Mouse (Mus musculus): ENCODE results near the gene Iqck. TPM values are rescaled to one million over a fixed set of nuclear protein-coding genes. Genes with fewer than 3 reads are reported as not detected.
A peak's percentile ranks its signal among the peaks of the same experiment; 100 is the strongest.

The Iqck gene
- polyA plus RNA-seq, 1 experiment from 2014 or later, result 4.2 TPM

DNA sequence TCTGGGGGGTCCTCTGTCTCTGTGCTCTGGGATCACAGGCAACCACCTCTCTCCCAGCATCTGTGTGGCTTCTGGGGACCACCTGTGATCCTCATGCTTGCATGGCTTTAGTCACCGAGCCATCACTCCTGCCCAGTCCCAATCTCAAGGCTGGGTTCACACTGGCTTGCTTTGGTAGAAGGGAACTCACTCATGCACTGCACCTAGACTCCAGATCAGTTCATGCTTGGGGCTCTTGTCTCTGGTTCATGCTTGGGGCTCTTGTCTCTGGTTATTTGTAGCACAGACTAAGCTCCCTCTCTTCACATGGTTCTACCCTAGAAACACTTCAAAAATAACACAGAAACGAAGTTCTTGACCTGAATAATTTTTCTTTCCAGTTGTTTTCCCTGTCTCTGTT lies 44.5 kb downstream of the Iqck start:
- ATAC-seq (ENCODE audit: low FRiP score, low TSS enrichment), result no peak
- H3K4me3 ChIP-seq (ENCODE audit: low read length), result no peak overlapping the region
- no peak overlapping the region for H3K9ac ChIP-seq (ENCODE audit: low read depth, low read length)
- WGBS, result 82% methylated on average over 2 of the region's 2 CpGs
- H3K4me2 ChIP-seq (replicated peaks; ENCODE audit: low read depth, low read length), result no peak overlapping the region
- no peak overlapping the region for H3K27ac ChIP-seq (ENCODE audit: low read depth, low read length)
- H3K36me3 ChIP-seq (ENCODE audit: control insufficient read depth, insufficient read depth, low read length), result no peaks in the 10 kb centered on the region
- H3K4me1 ChIP-seq (ENCODE audit: control insufficient read depth, insufficient read depth, low read length), result peaks cover 8% of the 10 kb centered on the region
- no peaks in the 10 kb centered on the region for H3K9me3 ChIP-seq (ENCODE audit: control insufficient read depth, low read length)
- H3K27me3 ChIP-seq (ENCODE audit: control insufficient read depth, insufficient read depth, low read length), result no peaks in the 10 kb centered on the region

DNA sequence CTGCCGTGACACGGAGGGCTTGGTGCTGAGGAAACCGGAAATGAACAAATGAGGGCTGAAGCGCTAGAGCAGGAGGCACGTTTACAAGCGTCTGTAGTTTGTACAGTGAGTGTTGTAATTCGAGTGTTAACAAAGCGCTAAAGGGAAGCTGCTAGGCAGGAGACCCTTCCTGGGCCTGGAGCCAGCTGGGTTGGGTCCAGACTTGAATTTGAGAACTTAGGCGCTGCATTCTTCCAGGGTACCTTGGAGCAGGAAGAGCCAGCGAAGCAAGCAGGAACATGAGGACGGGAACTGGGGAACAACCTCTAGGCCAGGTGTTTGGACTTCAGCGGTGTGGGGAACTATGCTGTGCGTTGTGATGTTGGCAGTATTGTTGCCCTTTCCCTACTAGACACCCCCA lies 47.4 kb downstream of the Iqck start:
- H3K4me3 ChIP-seq (ENCODE audit: low read length), result no peak overlapping the region
- whole genome bisulfite sequencing, result 49% methylated on average over 13 of the region's 13 CpGs
- ATAC-seq (ENCODE audit: low FRiP score, low TSS enrichment), result 0 out of 2 replicates have a peak, but pooled peaks have one; percentile 39
- no peaks in the 10 kb centered on the region for H3K9me3 ChIP-seq (ENCODE audit: control insufficient read depth, low read length)
- peaks cover 8% of the 10 kb centered on the region for H3K4me1 ChIP-seq (ENCODE audit: control insufficient read depth, insufficient read depth, low read length)
- H3K27ac ChIP-seq (ENCODE audit: low read depth, low read length), result no peak overlapping the region
- H3K9ac ChIP-seq (ENCODE audit: low read depth, low read length), result no peak overlapping the region
- H3K36me3 ChIP-seq (ENCODE audit: control insufficient read depth, insufficient read depth, low read length), result no peaks in the 10 kb centered on the region
- no peak overlapping the region; the same call in 1 of the 2 replicates for H3K4me2 ChIP-seq (replicated peaks; ENCODE audit: low read depth, low read length)
- no peaks in the 10 kb centered on the region for H3K27me3 ChIP-seq (ENCODE audit: control insufficient read depth, insufficient read depth, low read length)

DNA sequence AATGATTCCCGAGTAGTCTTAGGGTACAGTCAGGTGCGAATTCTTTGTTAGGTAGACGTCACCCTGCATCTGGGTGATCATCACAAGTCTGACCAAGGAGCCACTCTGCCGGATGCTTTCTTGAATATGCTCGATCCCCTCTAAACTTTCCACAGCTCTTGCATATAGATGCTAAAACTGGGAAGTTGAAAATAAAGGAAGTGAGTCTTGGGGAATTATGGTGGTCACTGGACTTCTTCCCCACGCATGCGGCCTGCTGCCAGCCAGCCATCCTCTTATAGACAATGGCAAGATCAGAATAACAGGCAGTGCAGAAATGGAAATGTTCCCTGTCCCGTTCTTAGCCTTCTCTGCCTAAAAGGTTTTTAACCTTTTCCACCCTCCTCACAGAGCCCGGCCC lies 48.3 kb downstream of the Iqck start:
- Histone ChIP-seq H3K4me3 (ENCODE audit: low read length) (no peak overlapping the region), H3K9me3 (ENCODE audit: control insufficient read depth, low read length) (no peaks in the 10 kb centered on the region), H3K4me1 (ENCODE audit: control insufficient read depth, insufficient read depth, low read length) (peaks cover 8% of the 10 kb centered on the region), H3K36me3 (ENCODE audit: control insufficient read depth, insufficient read depth, low read length) (no peaks in the 10 kb centered on the region), H3K4me2 (replicated peaks; ENCODE audit: low read depth, low read length) (no peak overlapping the region), H3K27ac (ENCODE audit: low read depth, low read length) (no peak overlapping the region), H3K9ac (ENCODE audit: low read depth, low read length) (no peak overlapping the region), H3K27me3 (ENCODE audit: control insufficient read depth, insufficient read depth, low read length) (no peaks in the 10 kb centered on the region)
- ATAC-seq (ENCODE audit: low FRiP score, low TSS enrichment), result no peak
- 94% methylated on average over 9 of the region's 9 CpGs for WGBS

DNA sequence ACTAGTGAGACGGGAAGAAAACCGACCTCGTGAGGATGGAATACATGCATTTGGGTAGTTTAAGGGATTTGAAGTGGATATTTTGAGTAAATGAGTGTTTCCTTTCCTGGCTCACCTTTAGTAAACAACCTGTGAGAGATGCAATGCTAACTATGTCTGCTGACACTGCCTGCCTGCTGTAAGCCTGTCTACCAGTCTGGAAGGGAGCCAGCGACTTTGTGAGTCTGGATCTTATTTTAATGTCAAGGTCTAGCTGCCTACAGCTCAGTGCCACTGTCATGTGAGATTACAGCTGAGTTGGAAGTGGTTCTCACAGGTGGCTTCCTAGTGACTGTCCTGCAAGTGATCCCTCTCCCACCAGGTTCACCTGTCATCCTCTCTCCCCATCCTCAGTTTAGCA lies 49.0 kb downstream of the Iqck start:
- Histone ChIP-seq H3K4me3 (ENCODE audit: low read length) (no peak overlapping the region), H3K4me1 (ENCODE audit: control insufficient read depth, insufficient read depth, low read length) (peaks cover 8% of the 10 kb centered on the region), H3K27me3 (ENCODE audit: control insufficient read depth, insufficient read depth, low read length) (no peaks in the 10 kb centered on the region), H3K27ac (ENCODE audit: low read depth, low read length) (no peak overlapping the region), H3K9me3 (ENCODE audit: control insufficient read depth, low read length) (no peaks in the 10 kb centered on the region), H3K4me2 (replicated peaks; ENCODE audit: low read depth, low read length) (no peak overlapping the region), H3K36me3 (ENCODE audit: control insufficient read depth, insufficient read depth, low read length) (no peaks in the 10 kb centered on the region), H3K9ac (ENCODE audit: low read depth, low read length) (no peak overlapping the region)
- 95% methylated on average over 4 of the region's 4 CpGs for WGBS
- no peak for ATAC-seq (ENCODE audit: low FRiP score, low TSS enrichment)

DNA sequence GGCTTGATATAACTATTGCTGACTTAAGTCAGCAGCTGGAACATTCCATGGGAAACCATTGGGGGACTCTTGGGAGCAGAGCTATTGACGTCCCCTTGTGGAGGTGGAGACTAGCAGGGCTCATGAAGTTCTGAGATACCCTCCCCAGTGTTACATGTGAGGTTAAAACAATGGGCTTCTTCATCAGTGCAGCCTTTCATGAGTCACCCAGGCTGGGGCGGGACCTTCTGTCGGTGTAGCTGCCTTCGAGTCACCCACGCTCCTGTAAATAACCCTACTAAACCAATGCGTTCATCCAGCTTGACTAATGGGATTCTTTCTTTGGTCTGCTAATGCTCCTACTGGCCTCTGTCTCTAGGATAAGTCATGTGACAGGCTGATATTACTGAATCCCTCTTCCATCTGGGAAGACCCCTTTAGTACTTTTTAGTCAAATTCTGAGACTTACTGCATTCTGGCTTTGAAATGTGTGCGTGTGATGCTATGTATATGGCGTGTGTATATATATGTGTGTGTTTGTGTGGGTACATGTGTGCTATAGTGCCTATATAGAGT lies 53.5 kb downstream of the Iqck start:
- Histone ChIP-seq H3K27ac (ENCODE audit: low read depth, low read length) (no peak overlapping the region), H3K4me2 (replicated peaks; ENCODE audit: low read depth, low read length) (no peak overlapping the region), H3K9ac (ENCODE audit: low read depth, low read length) (no peak overlapping the region), H3K4me1 (ENCODE audit: control insufficient read depth, insufficient read depth, low read length) (no peaks in the 10 kb centered on the region), H3K9me3 (ENCODE audit: control insufficient read depth, low read length) (no peaks in the 10 kb centered on the region), H3K36me3 (ENCODE audit: control insufficient read depth, insufficient read depth, low read length) (no peaks in the 10 kb centered on the region), H3K27me3 (ENCODE audit: control insufficient read depth, insufficient read depth, low read length) (no peaks in the 10 kb centered on the region), H3K4me3 (ENCODE audit: low read length) (no peak overlapping the region)
- 67% methylated on average over 8 of the region's 8 CpGs for WGBS
- ATAC-seq (ENCODE audit: low FRiP score, low TSS enrichment), result no peak

DNA sequence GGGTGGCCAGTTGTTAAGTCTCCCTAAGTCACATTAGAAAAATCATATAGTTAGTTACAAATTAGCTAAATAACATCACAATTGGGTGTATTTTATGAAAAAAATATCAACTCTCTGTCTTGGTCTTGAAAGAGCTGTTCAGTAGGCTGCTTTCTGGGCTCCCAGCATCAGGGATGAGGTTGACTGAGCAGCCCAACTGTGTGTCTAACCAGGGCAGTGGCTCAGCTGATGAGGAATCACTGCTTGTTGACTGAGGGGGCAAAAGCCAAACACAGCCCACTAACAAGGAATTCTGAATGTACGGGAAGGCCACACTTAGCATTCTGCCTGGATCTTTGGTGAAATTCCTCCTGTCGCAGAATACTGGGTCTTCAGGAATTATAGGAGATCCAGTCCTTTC lies 54.9 kb downstream of the Iqck start:
- Histone ChIP-seq H3K9ac (ENCODE audit: low read depth, low read length) (no peak overlapping the region), H3K27ac (ENCODE audit: low read depth, low read length) (no peak overlapping the region), H3K9me3 (ENCODE audit: control insufficient read depth, low read length) (no peaks in the 10 kb centered on the region), H3K36me3 (ENCODE audit: control insufficient read depth, insufficient read depth, low read length) (no peaks in the 10 kb centered on the region), H3K4me1 (ENCODE audit: control insufficient read depth, insufficient read depth, low read length) (no peaks in the 10 kb centered on the region), H3K27me3 (ENCODE audit: control insufficient read depth, insufficient read depth, low read length) (no peaks in the 10 kb centered on the region), H3K4me3 (ENCODE audit: low read length) (no peak overlapping the region), H3K4me2 (replicated peaks; ENCODE audit: low read depth, low read length) (no peak overlapping the region)
- no peak for ATAC-seq (ENCODE audit: low FRiP score, low TSS enrichment)
- WGBS, result 65% methylated on average over 2 of the region's 2 CpGs

DNA sequence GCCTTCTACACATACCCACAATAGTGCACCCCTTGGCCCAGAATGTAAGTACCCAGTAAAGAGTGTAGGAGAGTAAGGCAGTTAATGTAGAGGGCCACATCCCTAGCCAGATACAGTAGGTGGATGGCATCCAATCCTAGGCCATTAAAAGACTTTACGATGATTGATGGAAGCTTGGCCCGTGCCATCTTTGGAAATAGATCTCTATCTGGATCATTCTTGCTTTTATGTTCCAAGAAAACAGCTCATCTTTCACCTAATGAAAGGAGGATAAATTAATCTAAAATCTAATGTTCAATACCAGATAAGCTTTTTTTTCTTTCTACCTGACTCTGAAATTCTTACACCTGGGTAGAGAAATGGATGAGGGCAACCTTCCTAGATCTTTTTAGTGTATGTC lies 55.6 kb downstream of the Iqck start:
- H3K4me2 ChIP-seq (replicated peaks; ENCODE audit: low read depth, low read length), result no peak overlapping the region
- H3K36me3 ChIP-seq (ENCODE audit: control insufficient read depth, insufficient read depth, low read length), result no peaks in the 10 kb centered on the region
- no peaks in the 10 kb centered on the region for H3K9me3 ChIP-seq (ENCODE audit: control insufficient read depth, low read length)
- 74% methylated on average over 2 of the region's 2 CpGs for WGBS
- no peak overlapping the region for H3K27ac ChIP-seq (ENCODE audit: low read depth, low read length)
- no peak overlapping the region for H3K4me3 ChIP-seq (ENCODE audit: low read length)
- H3K4me1 ChIP-seq (ENCODE audit: control insufficient read depth, insufficient read depth, low read length), result no peaks in the 10 kb centered on the region
- no peak for ATAC-seq (ENCODE audit: low FRiP score, low TSS enrichment)
- no peak overlapping the region for H3K9ac ChIP-seq (ENCODE audit: low read depth, low read length)
- no peaks in the 10 kb centered on the region for H3K27me3 ChIP-seq (ENCODE audit: control insufficient read depth, insufficient read depth, low read length)

DNA sequence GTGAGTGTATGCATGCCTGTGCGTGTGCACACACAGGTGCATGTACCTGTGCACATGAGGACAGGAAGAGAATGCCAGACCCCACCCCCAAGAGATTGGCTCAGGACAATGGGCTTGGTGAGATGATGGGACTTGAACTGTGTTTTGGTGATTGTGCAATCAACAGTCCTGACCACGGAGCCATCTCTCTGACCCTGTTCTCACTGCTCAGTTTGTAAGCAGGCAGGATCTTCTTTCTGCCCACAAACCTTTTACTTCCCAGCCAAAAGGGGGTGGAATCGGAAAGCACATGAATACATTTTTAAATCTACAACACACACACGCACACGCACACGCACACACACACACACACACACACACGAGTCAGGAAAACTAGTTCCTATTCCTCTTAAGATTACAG lies 56.0 kb downstream of the Iqck start:
- ATAC-seq (ENCODE audit: low FRiP score, low TSS enrichment), result no peak
- 83% methylated on average over 7 of the region's 7 CpGs for WGBS
- no peak overlapping the region for H3K4me3 ChIP-seq (ENCODE audit: low read length)
- no peak overlapping the region for H3K9ac ChIP-seq (ENCODE audit: low read depth, low read length)
- H3K4me2 ChIP-seq (replicated peaks; ENCODE audit: low read depth, low read length), result no peak overlapping the region
- H3K4me1 ChIP-seq (ENCODE audit: control insufficient read depth, insufficient read depth, low read length), result no peaks in the 10 kb centered on the region
- no peaks in the 10 kb centered on the region for H3K27me3 ChIP-seq (ENCODE audit: control insufficient read depth, insufficient read depth, low read length)
- H3K9me3 ChIP-seq (ENCODE audit: control insufficient read depth, low read length), result no peaks in the 10 kb centered on the region
- H3K27ac ChIP-seq (ENCODE audit: low read depth, low read length), result no peak overlapping the region
- H3K36me3 ChIP-seq (ENCODE audit: control insufficient read depth, insufficient read depth, low read length), result no peaks in the 10 kb centered on the region

DNA sequence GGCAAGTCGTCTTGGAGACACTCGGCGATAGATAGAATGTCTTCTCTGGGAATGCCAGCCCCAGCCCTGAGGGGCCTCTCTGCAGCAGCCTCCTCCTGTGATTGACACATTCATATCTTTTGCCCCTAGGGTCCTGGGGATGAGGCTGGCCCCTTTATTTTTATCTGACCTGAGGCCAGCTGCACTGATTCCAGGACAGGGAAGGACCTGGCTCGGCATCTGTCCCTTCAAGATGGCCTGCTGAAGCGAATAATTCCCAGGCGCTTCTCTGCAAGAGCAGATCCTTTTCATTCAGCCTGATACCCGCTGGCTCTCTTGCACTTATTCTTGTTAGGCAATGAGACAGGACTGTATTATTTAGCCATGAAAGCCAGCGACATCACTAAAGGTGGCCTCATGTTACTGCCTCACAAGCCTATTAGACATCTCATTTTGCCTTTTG lies 56.5 kb downstream of the Iqck start:
- no peaks in the 10 kb centered on the region for H3K27me3 ChIP-seq (ENCODE audit: control insufficient read depth, insufficient read depth, low read length)
- H3K4me2 ChIP-seq (replicated peaks; ENCODE audit: low read depth, low read length), result no peak overlapping the region
- no peaks in the 10 kb centered on the region for H3K4me1 ChIP-seq (ENCODE audit: control insufficient read depth, insufficient read depth, low read length)
- no peaks in the 10 kb centered on the region for H3K9me3 ChIP-seq (ENCODE audit: control insufficient read depth, low read length)
- no peak overlapping the region for H3K9ac ChIP-seq (ENCODE audit: low read depth, low read length)
- no peak overlapping the region for H3K27ac ChIP-seq (ENCODE audit: low read depth, low read length)
- no peaks in the 10 kb centered on the region for H3K36me3 ChIP-seq (ENCODE audit: control insufficient read depth, insufficient read depth, low read length)
- H3K4me3 ChIP-seq (ENCODE audit: low read length), result no peak overlapping the region
- 58% methylated on average over 8 of the region's 8 CpGs for WGBS
- ATAC-seq (ENCODE audit: low FRiP score, low TSS enrichment), result no peak

Data from kidney, embryonic 14.5 days (tissue).